Mouse (Mus musculus) spleen, adult 10 weeks (tissue): ENCODE measurements around the gene Acbd4. TPM values are rescaled to one million over a fixed set of nuclear protein-coding genes. Genes with fewer than 3 reads are reported as not detected.

ENCODE experiments used
- polyA plus RNA-seq: library from polyadenylated mRNA; stranded (reverse); fragments of 350-450 nt; fragmentation: Illumina TruSeq; extraction: RNeasy Lipid Tissue Mini Kit (QIAGEN cat#74804); gene quantifications from one replicate; pipeline ENCODE4 v1.2.3, GENCODE M21; 2015; ENCODE audit warnings: low replicate concordance; ENCODE audit not compliant: insufficient read depth

Gene Acbd4
- 17.7 TPM for polyA plus RNA-seq

DNA sequence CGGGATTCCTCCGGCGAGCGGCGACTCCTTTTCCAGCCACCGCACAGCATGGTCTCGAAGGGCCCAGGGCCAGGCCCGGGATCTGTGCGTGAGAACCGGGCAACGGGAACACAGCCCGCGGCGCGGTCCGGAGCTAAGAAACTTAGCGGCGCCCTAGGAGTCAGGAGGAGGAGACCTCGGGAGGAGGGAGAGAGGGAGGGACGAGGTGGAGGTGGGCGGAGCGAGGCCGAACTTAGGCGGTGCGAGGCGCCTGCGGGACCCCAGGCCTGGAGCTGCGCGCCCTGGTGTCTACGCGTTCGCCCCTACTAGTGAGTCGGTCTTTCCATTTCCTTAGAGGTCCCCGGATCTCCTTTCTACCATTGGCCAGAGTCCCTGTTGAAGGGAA, at the start of gene Acbd4, which contains the start of gene Plcd3:
Gene Acbd4, plus strand, starts transcription at position 202 of the 385 bp plus-strand sequence.
Gene Plcd3, minus strand, starts transcription at position 178 of the 385 bp plus-strand sequence.

DNA sequence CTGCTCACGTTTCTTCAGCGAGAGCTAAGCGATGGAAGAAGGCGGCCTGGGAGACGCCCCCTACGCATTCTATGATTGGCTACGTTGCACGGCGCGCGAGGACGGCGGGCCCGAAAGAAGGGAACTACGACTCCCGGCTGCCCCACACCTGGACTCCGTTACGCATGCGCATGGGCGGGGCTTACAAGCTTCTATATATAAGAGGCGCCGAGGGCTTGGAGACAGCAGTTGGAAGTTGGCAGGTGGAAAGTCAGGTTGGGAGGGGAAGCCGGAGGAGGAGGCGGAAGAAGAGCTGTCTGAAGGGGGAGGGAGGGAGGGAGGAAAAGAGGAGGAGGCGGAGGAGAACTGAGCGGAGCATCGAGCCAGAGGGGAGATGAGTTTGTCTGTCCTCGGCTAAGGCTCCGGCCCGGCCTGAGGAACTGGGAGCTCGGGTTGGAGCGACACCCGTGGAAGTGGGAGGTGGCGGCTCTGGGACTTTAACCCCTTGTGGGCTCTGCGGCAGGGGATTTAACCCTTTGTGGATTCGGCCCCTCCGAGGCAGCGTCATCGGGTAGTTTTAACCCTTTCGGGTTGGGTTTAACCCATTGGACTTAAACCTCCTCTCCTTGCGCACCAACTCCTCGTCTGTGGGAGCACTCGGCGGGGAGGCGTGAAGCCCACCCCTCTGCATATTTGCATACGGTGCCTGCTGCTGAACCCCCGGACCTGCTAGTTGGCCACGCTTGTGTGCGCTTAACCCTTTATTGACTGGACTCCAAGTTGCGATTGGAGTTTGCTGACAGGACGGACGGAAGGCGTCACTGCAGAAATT, 14.7 kb downstream of the Acbd4 start, which contains the start of gene Hexim1:
Gene Hexim1, plus strand, starts transcription at position 224 of the 811 bp plus-strand sequence.

DNA sequence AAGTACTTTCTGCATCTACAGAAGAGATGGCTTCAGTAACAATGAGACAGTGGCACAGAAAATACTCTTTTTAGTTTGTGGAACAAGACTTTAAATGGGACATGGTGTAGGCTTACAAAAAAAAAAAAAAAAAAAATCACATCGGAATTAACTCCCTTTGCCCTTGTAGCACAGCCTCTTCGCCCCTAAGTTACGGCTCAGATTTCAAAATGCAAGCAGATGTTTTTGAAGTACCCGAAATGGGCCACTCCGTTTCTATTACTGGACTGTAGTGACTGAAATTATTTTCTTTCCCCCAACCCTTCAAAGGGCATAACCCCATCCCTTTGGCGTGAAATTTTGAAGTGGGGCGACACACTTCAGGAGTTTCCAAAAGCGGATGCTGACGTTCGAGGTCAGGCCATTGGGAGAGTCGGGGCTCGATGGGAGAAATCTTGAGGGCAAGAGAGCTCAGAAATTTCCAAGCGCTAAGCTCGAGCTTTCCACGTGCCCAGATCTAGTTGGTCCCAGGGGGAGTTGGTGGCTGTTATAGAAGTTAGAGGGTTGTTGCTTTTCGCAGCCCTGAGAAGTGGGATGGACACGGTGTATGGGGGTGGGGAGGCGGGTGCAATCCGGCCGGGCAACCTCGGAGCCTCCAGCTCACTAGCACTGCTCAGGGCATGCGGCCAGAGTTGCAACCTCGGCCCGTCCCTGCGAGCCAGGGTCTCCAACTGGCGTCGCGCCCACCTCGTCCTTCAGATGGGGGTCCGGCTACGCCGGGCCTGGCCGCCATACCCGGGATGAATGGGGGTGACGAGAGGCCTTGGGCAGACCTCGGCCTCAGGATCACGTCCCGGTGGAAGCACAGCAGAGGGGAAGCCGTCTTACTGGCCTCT, 30.5 kb downstream of the Acbd4 start, which contains the start of gene Hexim2:
Gene Hexim2, plus strand, starts transcription at position 729 of the 875 bp plus-strand sequence.

Other genes starting within 250 kb of the Acbd4 start
- 82.0 TPM for gene Eftud2, start 220.7 kb upstream of the Acbd4 start, polyA plus RNA-seq
- not detected for gene Ccdc103, start 220.5 kb upstream of the Acbd4 start, polyA plus RNA-seq
- not detected for gene Fam187a, start 216.5 kb upstream of the Acbd4 start, polyA plus RNA-seq
- gene Gfap, start 200.8 kb upstream of the Acbd4 start, polyA plus RNA-seq: 0.83 TPM
- 2.7 TPM for gene Kif18b, start 176.6 kb upstream of the Acbd4 start, polyA plus RNA-seq
- not detected for gene C1ql1, start 155.0 kb upstream of the Acbd4 start, polyA plus RNA-seq
- gene Nmt1, start 73.5 kb upstream of the Acbd4 start, polyA plus RNA-seq: 48.5 TPM
- gene Dcakd, start 73.3 kb upstream of the Acbd4 start, polyA plus RNA-seq: 14.3 TPM
- gene Plcd3, start within 50 bp of the Acbd4 start, polyA plus RNA-seq: 0.93 TPM
- gene Hexim1, start 14.5 kb downstream of the Acbd4 start, polyA plus RNA-seq: 16.5 TPM
- gene Hexim2, start 30.7 kb downstream of the Acbd4 start, polyA plus RNA-seq: 0.75 TPM
- gene Fmnl1, start 69.4 kb downstream of the Acbd4 start, polyA plus RNA-seq: 175 TPM
- not detected for gene 1700023F06Rik, start 106.9 kb downstream of the Acbd4 start, polyA plus RNA-seq
- gene Spata32, start 116.8 kb downstream of the Acbd4 start, polyA plus RNA-seq: not detected
- 11.3 TPM for gene Map3k14, start 165.8 kb downstream of the Acbd4 start, polyA plus RNA-seq